Mouse (Mus musculus): Measurements from ENCODE around the gene Osr1.

The Osr1 gene

GRCm38 (mm10) chr12:9587732-9588131, 17.8 kb downstream of the Osr1 start:
- no peak for DNase-seq (ENCODE audit: low spot score)

- DNase-seq (ENCODE audit: low spot score), result no peak
Observed at GRCm38 (mm10) chr12:9589561-9590134, 19.7 kb downstream of the Osr1 start.

DNA sequence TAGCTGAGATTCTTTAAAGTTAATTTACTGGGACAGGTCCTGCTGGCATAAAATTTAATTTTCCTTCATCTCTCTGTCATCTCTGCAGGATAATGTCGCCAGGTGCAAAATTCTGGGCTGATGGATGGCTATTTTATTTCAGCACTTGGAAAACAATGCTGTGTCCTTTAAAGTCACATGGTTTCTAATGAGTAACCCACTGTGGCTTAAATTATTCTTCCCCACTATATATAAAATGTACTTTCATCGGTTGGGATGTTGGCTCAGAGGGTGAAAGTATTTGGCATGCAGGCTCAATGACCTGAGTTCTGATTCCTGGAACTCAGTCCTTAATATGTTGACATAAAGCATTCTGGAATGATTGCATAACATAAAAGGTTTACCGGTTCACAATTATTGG, 21.2 kb downstream of the Osr1 start:
- DNase-seq (ENCODE audit: low spot score), result no peak

GRCm38 (mm10) chr12:9598219-9598618, 28.3 kb downstream of the Osr1 start:
- DNase-seq (ENCODE audit: low spot score), result no peak

Data from T-cell, adult 2 months (primary cell).